Mouse (Mus musculus) ovary, postnatal 14 days (tissue): ENCODE data around the gene Nif3l1.

Experiments used
- DNase-seq: peaks from one replicate; pipeline ENCODE4 v3.0.0; 2022; ENCODE audit warnings: low spot score

Nif3l1 gene

DNA sequence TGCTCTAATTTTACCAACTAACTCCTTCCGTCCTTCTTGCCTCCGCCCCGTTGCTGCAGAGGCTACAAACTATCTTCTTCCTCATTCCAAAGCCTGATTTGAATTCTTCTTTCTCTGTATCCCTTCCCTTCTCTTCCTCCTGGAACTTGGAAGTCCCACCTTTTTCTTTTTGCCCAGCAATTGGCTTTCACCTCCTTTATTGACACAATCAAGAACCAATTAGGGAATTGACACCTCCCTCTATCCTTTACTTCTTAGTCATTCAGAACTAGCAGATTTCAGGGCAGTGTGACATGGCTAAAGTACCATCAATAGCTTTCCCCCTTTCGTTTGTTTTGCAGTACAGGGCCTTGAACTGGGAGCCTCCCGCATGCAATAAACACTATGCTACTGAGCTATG lies 13.2 kb downstream of the Nif3l1 start:
- DNase-seq, result no peak

DNA sequence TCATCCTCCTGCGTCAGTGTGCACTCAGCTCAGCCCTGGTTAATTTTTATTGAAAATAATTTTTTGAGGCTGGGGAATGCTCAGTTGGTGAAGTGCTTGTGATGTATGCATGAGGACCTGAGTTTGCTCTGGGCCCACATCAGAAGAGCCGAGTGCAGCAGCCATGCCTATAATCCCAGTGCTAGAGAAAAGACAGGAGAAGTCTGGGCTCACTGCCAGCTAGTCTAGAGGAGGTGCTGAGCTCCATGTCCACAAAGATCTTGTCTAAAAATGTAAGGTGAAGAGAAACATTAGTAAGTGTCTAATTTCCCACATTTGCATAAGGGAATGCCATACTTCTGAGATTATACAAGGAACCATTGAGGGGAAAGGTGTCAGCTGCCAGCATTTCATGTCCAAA lies 13.9 kb downstream of the Nif3l1 start:
- DNase-seq, result no peak

DNA sequence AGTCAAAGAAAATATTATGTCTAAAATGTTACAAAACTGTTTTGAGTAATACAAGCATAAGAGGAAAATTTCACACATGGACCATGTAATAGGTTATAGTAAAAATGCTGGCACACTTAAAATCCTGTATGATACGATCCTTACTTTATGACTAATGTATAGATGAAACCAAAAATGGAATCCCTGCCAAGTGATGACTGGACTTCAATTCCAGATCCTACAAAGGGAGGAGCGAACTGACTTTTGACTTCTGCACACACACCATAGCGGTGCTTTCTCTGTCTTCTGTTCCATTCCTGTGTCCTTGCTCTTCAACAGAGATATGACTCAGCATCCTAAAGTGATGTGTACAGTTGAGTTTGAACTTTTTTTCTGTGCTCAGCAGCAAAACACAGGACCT lies 15.6 kb downstream of the Nif3l1 start:
- no peak for DNase-seq

- no peak for DNase-seq
Measured at GRCm38 (mm10) chr1:58463935-58464334, 19.0 kb downstream of the Nif3l1 start.

DNA sequence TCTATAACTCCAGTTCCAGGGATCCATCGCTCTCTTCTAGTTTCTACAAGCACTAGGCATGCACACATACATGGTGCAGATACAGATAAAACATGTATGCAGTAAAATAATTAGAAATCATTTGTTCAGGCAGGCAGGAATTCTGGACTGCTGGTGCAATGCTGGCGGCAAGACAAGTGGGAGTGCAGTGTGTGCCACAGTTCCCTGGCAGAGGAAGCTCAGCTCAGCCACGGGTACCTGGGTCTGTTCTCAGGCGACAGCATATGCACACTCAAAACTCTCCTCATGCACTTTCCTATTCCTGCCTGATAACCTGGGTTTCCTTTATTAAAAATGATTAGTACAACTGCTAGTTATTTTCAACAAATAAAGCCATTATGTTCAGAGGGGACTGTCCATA lies 20.1 kb downstream of the Nif3l1 start:
- no peak for DNase-seq

DNA sequence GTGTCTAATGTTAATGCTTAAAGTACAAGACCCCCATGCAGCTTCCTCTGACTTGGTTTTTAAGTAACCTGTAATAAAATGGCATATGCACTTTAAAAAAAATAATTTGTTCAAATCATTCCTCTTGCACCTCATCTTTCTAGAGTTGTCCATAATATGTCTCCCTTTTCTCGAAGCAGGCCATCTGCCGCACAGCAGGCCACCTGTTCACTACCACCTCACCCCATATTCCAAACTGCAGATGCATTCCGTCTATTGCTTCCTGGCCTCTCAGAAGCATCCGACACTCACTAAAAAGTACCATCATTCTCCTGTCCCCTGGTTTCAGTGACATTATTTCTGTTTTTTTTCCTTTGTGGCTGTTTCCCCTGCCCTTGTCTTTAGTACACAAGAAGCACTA lies 20.6 kb downstream of the Nif3l1 start:
- DNase-seq, result no peak

GRCm38 (mm10) chr1:58475662-58476061 lies 30.7 kb downstream of the Nif3l1 start:
- DNase-seq, result no peak

DNA sequence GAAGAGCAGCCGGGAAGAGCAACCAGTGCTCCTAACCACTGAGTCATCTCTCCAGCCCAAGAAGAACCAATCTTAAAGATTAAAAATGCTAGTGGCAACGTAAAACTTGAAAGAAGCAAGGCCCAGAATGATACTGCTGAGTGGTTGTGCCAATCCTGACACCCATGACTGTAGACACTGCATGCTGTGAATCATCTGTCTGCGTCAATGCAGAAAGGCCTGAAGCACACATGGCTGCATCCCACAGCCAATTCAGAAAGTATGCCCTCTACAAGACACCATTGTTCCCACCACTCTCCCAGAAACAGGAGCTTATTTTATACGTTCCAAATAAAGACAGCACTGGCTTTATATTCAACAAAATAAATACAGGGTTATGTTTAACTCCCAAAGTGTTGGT lies 37.7 kb downstream of the Nif3l1 start:
- no peak for DNase-seq

DNA sequence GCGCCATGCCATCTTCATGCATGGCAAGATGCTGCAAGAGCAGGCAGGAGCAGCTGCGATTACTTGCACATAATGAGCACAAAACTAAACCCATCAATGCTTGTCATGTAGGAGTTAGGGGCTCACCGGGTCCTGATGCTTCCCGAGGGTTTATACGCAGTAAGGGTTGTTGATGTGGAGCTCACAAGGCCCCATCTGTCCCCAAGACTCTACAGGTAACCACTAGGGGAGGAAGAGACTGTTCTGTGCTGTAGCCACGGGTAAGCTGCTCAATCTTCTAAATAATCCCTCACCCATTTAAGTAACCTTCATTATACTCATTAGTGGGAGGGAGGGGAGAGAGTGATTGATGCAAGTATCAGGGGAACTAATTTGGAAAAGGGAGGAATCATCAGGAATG lies 50.7 kb downstream of the Nif3l1 start:
- DNase-seq, result no peak

- no peak for DNase-seq
Measured at GRCm38 (mm10) chr1:58497678-58498077, 52.7 kb downstream of the Nif3l1 start.

DNA sequence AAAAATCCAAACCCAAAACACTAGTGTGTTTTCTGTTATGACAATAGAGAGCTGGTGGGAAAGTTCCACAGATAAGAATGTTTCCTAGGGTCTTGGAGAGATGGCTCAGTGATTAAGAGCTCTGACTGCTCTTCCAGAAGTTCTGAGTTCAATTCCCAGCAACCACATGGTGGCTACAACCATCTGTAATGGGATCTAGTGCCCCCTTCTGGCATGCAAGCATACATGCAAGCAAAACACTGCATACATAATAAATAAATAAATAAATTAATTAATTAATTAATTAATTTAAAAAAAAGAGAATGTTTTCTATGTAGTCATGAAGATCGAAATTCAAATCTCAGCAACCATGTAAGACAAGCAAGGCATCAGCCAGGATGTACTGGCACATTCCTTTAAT lies 53.8 kb downstream of the Nif3l1 start:
- DNase-seq, result no peak

DNA sequence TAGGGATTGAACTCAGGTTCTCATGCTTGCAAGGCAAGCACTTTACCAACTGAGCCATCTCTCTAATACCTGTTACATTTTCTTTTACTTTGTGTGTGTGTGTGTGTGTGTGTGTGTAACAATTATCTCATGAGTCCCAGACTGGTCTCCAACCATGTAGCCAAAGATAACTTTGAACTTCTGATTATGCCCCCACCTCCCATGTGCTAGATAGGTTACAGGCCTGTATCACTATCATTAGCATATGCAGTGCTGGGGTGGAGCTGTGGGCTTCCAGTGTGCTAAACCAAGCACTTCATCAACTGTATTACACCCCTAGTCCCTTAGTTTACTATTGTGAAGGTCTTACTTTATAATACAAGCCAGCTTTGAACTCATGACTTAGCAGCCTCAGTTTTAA lies 58.2 kb downstream of the Nif3l1 start:
- no peak for DNase-seq

- no peak for DNase-seq
Measured at GRCm38 (mm10) chr1:58503793-58504370, 58.9 kb downstream of the Nif3l1 start.

GRCm38 (mm10) chr1:58504577-58505254 lies 59.8 kb downstream of the Nif3l1 start, which contains the start of gene Orc2:
TSS of gene Orc2 (minus strand) at chr1:58505109.
- peak; percentile 78 for DNase-seq

- no peak for DNase-seq
Measured at GRCm38 (mm10) chr1:58507249-58507648, 62.3 kb downstream of the Nif3l1 start.
